Mouse (Mus musculus) liver, embryonic 14.5 days (tissue): ENCODE measurements around the gene Idh2. TPM values are rescaled to one million over a fixed set of nuclear protein-coding genes. Genes with fewer than 3 reads are reported as not detected.

ENCODE experiments used
- ATAC-seq: fragments of 200-750 bp; cut with Nextera tagmentation; 2 replicates; pipeline ENCODE4 v1.8.0; 2017; ENCODE audit warnings: moderate number of reproducible peaks, mild to moderate bottlenecking, moderate library complexity; ENCODE audit not compliant: insufficient read depth
- DNase-seq, 3 experiments: peaks; one replicate each; pipeline ENCODE4 v3.0.0-alpha.2; 2012 to 2013; ENCODE audit warnings: low read depth in 3 of 3, low spot score in 3 of 3
- H3K27ac ChIP-seq: fragments of 300-500 bp; sonication (generic); 2 replicates; pipeline ENCODE4 v1.5.1; 2014; ENCODE audit warnings: moderate library complexity, mild to moderate bottlenecking, control low read depth, inconsistent platforms
- H3K27me3 ChIP-seq: fragments of 300-500 bp; sonication (generic); 2 replicates; pipeline ENCODE4 v1.6.1; 2014; ENCODE audit warnings: mild to moderate bottlenecking, low read length, moderate library complexity; ENCODE audit not compliant: control insufficient read depth, insufficient read depth
- H3K36me3 ChIP-seq: fragments of 300-500 bp; sonication (generic); replicated peaks from 2 replicates; pipeline ENCODE4 v1.6.1; 2014; ENCODE audit warnings: low read depth; ENCODE audit not compliant: control insufficient read depth, insufficient read depth
- H3K4me1 ChIP-seq, 2 experiments: fragments of 200-500 bp in 1 of 2; fragments of 300-500 bp in 1 of 2; sonication (generic) in 1 of 2; replicated peaks; 2 replicates each; pipeline ENCODE4 v1.6.1; 2012 to 2014; ENCODE audit warnings: antibody characterized with exemption in 1 of 2, inconsistent platforms in 1 of 2, low read length in 1 of 2; ENCODE audit not compliant: control insufficient read depth in 2 of 2, insufficient read depth in 2 of 2
- H3K4me2 ChIP-seq: fragments of 300-500 bp; sonication (generic); 2 replicates; pipeline ENCODE4 v1.6.1; 2014; ENCODE audit warnings: low read depth, mild to moderate bottlenecking, control low read depth, moderate library complexity
- H3K4me3 ChIP-seq, 2 experiments: fragments of 200-500 bp in 1 of 2; fragments of 300-500 bp in 1 of 2; sonication (generic) in 1 of 2; 2 replicates each; pipeline ENCODE4 v1.5.1; 2012 to 2014; ENCODE audit warnings: low read depth in 2 of 2, low read length in 2 of 2, mild to moderate bottlenecking in 2 of 2, control low read depth in 1 of 2, inconsistent platforms in 1 of 2, moderate library complexity in 1 of 2; ENCODE audit not compliant: insufficient read depth in 1 of 2
- H3K9ac ChIP-seq: fragments of 300-500 bp; sonication (generic); replicated peaks from 2 replicates; pipeline ENCODE4 v1.6.1; 2014; ENCODE audit warnings: mild to moderate bottlenecking, control low read depth, moderate library complexity
- H3K9me3 ChIP-seq: fragments of 300-500 bp; sonication (generic); 2 replicates; pipeline ENCODE4 v1.6.1; 2016; ENCODE audit warnings: low read length, mixed read lengths; ENCODE audit not compliant: control insufficient read depth
- CTCF ChIP-seq: IDR thresholded peaks from 2 replicates; pipeline ENCODE4 v1.5.1; 2016; ENCODE audit warnings: antibody characterized with exemption, low read depth, control low read depth
- EP300 ChIP-seq: IDR thresholded peaks from 2 replicates; pipeline ENCODE4 v1.6.1; 2016; ENCODE audit warnings: antibody characterized with exemption, low read depth
- WGBS: fragments of 180-500 bp; shearing (Covaris S2); extraction: QIAGEN DNeasy Blood & Tissue Kit; methylation state at CpG from one replicate; pipeline ENCODE4 v1.1.7; 2014; ENCODE audit not compliant: insufficient replicate concordance; 5-methylcytosine and 5-hydroxymethylcytosine counted together
- polyA plus RNA-seq, 2 experiments: library from polyadenylated mRNA; depleted of rRNA in 1 of 2; stranded (reverse) in 1 of 2; unstranded in 1 of 2; fragments of >200 nt; fragmentation: Nextera tagmentation in 1 of 2; extraction: Ambion mirVana in 1 of 2; gene quantifications; 2 replicates each; pipeline versions ENCODE4 v1.2.1 to v1.2.3; 2012 to 2014

Gene Idh2
- polyA plus RNA-seq, 2 experiments = 88.2 to 128 TPM

DNA sequence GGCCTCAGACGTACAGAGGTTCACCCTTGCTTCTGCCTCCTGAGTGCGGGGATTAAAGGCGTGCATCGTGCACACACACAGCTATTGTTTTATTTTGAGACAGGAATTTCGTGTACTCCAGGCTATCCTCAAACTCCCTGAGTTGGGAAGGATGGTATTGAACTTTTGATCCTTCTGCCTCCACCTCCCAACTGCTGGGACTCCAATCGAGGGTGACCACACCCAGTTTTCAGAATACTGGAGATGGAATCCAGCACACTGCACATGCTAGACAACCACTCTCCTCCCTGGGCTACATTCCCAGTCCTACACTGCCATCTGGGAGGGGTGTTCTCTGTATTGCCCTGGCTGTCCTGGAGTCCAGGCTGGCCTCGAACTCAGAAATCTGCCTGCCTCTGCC, 29.5 kb upstream of the Idh2 start:
- Histone ChIP-seq H3K9ac (no peak overlapping the region), H3K4me3 (no peak overlapping the region), H3K4me1 (peaks cover 42 to 57% of the 10 kb centered on the region in 2 experiments), H3K36me3 (no peaks in the 10 kb centered on the region), H3K27me3 (no peaks in the 10 kb centered on the region), H3K4me2 (no peak overlapping the region), H3K9me3 (no peaks in the 10 kb centered on the region), H3K27ac (peak overlapping the region; percentile 85)
- no peak for DNase-seq
- TF ChIP-seq CTCF (no peak), EP300 (no peak)
- 68% methylated on average over 7 of the region's 7 CpGs for WGBS
- no peak for ATAC-seq

GRCm38 (mm10) chr7:80143331-80144273, 28.4 kb upstream of the Idh2 start:
- Histone ChIP-seq H3K4me1 (peaks cover 42 to 53% of the 10 kb centered on the region in 2 experiments), H3K27me3 (no peaks in the 10 kb centered on the region), H3K9me3 (no peaks in the 10 kb centered on the region), H3K9ac (peak overlapping the region; percentile 2; the same call in 1 of the 2 replicates), H3K36me3 (no peaks in the 10 kb centered on the region), H3K4me2 (peak overlapping the region; percentile 37), H3K4me3 (no peak overlapping the region), H3K27ac (peak overlapping the region; percentile 55)
- WGBS = 12% methylated on average over 22 of the region's 22 CpGs
- no peak for TF ChIP-seq CTCF
- TF ChIP-seq EP300 = no peak
- DNase-seq = no peak
- no peak for ATAC-seq

DNA sequence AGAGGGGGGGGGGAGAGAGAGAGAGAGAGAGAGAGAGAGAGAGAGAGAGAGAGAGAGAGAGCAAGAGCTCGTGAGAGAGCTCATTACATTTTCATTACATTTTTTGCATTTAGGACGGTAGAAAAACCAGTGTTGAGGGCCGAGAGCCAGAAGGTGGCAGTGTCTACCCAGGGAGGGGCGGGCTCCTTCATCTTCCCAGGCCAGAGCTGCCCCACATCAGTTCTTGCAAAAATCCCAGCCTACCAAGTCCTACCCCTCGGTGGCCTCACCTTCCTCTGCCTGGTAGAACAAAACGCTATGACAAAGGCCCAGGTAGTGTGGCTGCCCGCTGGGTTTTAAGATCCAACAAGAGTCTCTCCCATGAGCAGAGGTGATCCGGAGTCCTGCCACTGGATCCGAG, 25.6 kb upstream of the Idh2 start:
- DNase-seq (peak in 1 of 3 experiments; percentile 56), ATAC-seq (peak; percentile 60)
- H3K27me3 ChIP-seq = no peaks in the 10 kb centered on the region
- no peaks in the 10 kb centered on the region for H3K36me3 ChIP-seq
- no peak overlapping the region for H3K4me2 ChIP-seq
- TF ChIP-seq EP300 = no peak
- TF ChIP-seq CTCF = peak; percentile 91
- H3K4me1 ChIP-seq = peaks cover 24 to 32% of the 10 kb centered on the region in 2 experiments
- no peak overlapping the region for H3K9ac ChIP-seq
- no peaks in the 10 kb centered on the region for H3K9me3 ChIP-seq
- no peak overlapping the region for H3K4me3 ChIP-seq
- H3K27ac ChIP-seq = no peak overlapping the region
- WGBS = 20% methylated on average over 9 of the region's 9 CpGs

DNA sequence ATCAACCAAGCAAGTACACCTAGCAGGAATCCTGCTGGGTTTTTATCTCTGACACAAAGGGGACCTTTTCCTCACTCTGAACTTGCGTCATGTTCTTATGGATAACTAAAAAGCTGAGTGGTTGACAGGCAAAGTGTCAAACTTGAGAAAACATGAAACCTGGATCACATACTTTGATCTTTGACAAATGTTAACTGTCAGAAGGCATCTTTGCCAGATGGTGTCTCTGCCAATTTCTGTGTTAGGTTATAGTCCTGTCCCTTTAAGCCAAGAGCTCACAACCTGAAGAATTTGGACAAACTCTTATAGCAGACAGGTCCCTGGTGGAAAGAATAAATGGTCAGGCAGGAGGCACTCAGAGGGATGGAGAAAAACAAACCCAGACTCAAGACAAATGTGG, 23.2 kb upstream of the Idh2 start:
- Histone ChIP-seq H3K4me2 (no peak overlapping the region), H3K36me3 (no peaks in the 10 kb centered on the region), H3K9ac (no peak overlapping the region), H3K27me3 (no peaks in the 10 kb centered on the region), H3K4me3 (no peak overlapping the region), H3K27ac (no peak overlapping the region), H3K9me3 (no peaks in the 10 kb centered on the region), H3K4me1 (peaks cover 1 to 16% of the 10 kb centered on the region in 2 experiments)
- DNase-seq (no peak), ATAC-seq (no peak)
- 55% methylated on average over 1 of the region's 1 CpGs for WGBS
- TF ChIP-seq EP300 = no peak
- TF ChIP-seq CTCF = no peak

GRCm38 (mm10) chr7:80135173-80135532, 20.0 kb upstream of the Idh2 start:
- H3K27ac ChIP-seq = no peak overlapping the region
- no peak overlapping the region for H3K4me2 ChIP-seq
- H3K4me3 ChIP-seq = no peak overlapping the region
- DNase-seq (no peak), ATAC-seq (peak; percentile 44; the same call in 1 of the 2 replicates)
- WGBS = 19% methylated on average over 1 of the region's 1 CpGs
- peaks cover 0 to 10% of the 10 kb centered on the region in 2 experiments; a peak in 3 of 4 replicates for H3K4me1 ChIP-seq
- no peaks in the 10 kb centered on the region for H3K27me3 ChIP-seq
- TF ChIP-seq EP300 (no peak), CTCF (no peak)
- H3K9me3 ChIP-seq = no peaks in the 10 kb centered on the region
- H3K9ac ChIP-seq = no peak overlapping the region
- H3K36me3 ChIP-seq = no peaks in the 10 kb centered on the region
